Mouse (Mus musculus) heart, embryonic 11.5 days (tissue): Measurements from ENCODE around the gene Dpp10. TPM values are rescaled to one million over a fixed set of nuclear protein-coding genes. Genes with fewer than 3 reads are reported as not detected.

Experiments
- ATAC-seq: fragments of 200-750 bp; cut with Nextera tagmentation; replicated peaks from 2 replicates; pipeline ENCODE4 v1.8.0; 2017; ENCODE audit warnings: moderate library complexity; ENCODE audit not compliant: insufficient number of reproducible peaks, low FRiP score, low TSS enrichment
- H3K27ac ChIP-seq: fragments of 300-500 bp; sonication (generic); 2 replicates; pipeline ENCODE4 v1.5.1; 2014; ENCODE audit warnings: mild to moderate bottlenecking, low read depth, low read length
- H3K27me3 ChIP-seq: fragments of 300-500 bp; sonication (generic); 2 replicates; pipeline ENCODE4 v1.6.1; 2014; ENCODE audit warnings: mild to moderate bottlenecking, low read length, mixed read lengths; ENCODE audit not compliant: control insufficient read depth, insufficient read depth
- H3K36me3 ChIP-seq: fragments of 300-500 bp; sonication (generic); 2 replicates; pipeline ENCODE4 v1.6.1; 2014; ENCODE audit warnings: mild to moderate bottlenecking, low read length, moderate library complexity, mixed read lengths; ENCODE audit not compliant: control insufficient read depth, insufficient read depth
- H3K4me1 ChIP-seq: fragments of 300-500 bp; sonication (generic); 2 replicates; pipeline ENCODE4 v1.6.1; 2014; ENCODE audit warnings: low read length; ENCODE audit not compliant: control insufficient read depth, insufficient read depth
- H3K4me2 ChIP-seq: fragments of 300-500 bp; sonication (generic); 2 replicates; pipeline ENCODE4 v1.6.1; 2014; ENCODE audit warnings: mild to moderate bottlenecking, moderate library complexity
- H3K4me3 ChIP-seq: fragments of 300-500 bp; sonication (generic); 2 replicates; pipeline ENCODE4 v1.5.1; 2014; ENCODE audit warnings: low read depth, low read length
- H3K9ac ChIP-seq: fragments of 300-500 bp; sonication (generic); 2 replicates; pipeline ENCODE4 v1.6.1; 2014; ENCODE audit warnings: mild to moderate bottlenecking, low read depth, low read length, moderate library complexity
- H3K9me3 ChIP-seq: fragments of 300-500 bp; sonication (generic); replicated peaks from 2 replicates; pipeline ENCODE4 v1.6.1; 2016; ENCODE audit warnings: low read length; ENCODE audit not compliant: control insufficient read depth
- WGBS: fragments of 180-500 bp; shearing (Covaris S2); extraction: QIAGEN DNeasy Blood & Tissue Kit; methylation state at CpG from one replicate; pipeline ENCODE4 v1.1.7; 2014; ENCODE audit not compliant: insufficient replicate concordance; 5-methylcytosine and 5-hydroxymethylcytosine counted together
- polyA plus RNA-seq: library from polyadenylated mRNA; unstranded; fragments of >200 nt; fragmentation: Nextera tagmentation; extraction: Ambion mirVana; gene quantifications from 2 replicates; pipeline ENCODE4 v1.2.1, GENCODE M21; 2014

Dpp10 gene
- polyA plus RNA-seq, 1 experiment from 2014 or later, result 0.10 TPM

GRCm38 (mm10) chr1:123887243-123887642 is 158.1 kb downstream of the Dpp10 start:
- Histone ChIP-seq H3K4me2 (no peak overlapping the region), H3K4me3 (no peak overlapping the region), H3K9ac (no peak overlapping the region), H3K27ac (no peak overlapping the region), H3K4me1 (no peaks in the 10 kb centered on the region), H3K27me3 (no peaks in the 10 kb centered on the region), H3K9me3 (no peaks in the 10 kb centered on the region), H3K36me3 (no peaks in the 10 kb centered on the region)
- ATAC-seq, result no peak
- 52% methylated on average over 1 of the region's 1 CpGs for WGBS

GRCm38 (mm10) chr1:123846881-123847280 is 198.5 kb downstream of the Dpp10 start:
- Histone ChIP-seq H3K36me3 (no peaks in the 10 kb centered on the region), H3K9me3 (no peaks in the 10 kb centered on the region), H3K9ac (no peak overlapping the region), H3K4me1 (no peaks in the 10 kb centered on the region), H3K4me3 (no peak overlapping the region), H3K4me2 (no peak overlapping the region), H3K27ac (no peak overlapping the region), H3K27me3 (no peaks in the 10 kb centered on the region)
- WGBS, result 84% methylated on average over 3 of the region's 3 CpGs
- ATAC-seq, result no peak

GRCm38 (mm10) chr1:123801206-123801605 is 244.2 kb downstream of the Dpp10 start:
- WGBS, result 35% methylated on average over 1 of the region's 1 CpGs
- Histone ChIP-seq H3K4me2 (no peak overlapping the region), H3K27me3 (no peaks in the 10 kb centered on the region), H3K27ac (no peak overlapping the region), H3K36me3 (no peaks in the 10 kb centered on the region), H3K9me3 (no peaks in the 10 kb centered on the region), H3K4me1 (no peaks in the 10 kb centered on the region), H3K4me3 (no peak overlapping the region), H3K9ac (no peak overlapping the region)
- ATAC-seq, result no peak

- 83% methylated on average over 2 of the region's 2 CpGs for WGBS
- Histone ChIP-seq H3K27me3 (no peaks in the 10 kb centered on the region), H3K4me3 (no peak overlapping the region), H3K4me2 (no peak overlapping the region), H3K9me3 (no peaks in the 10 kb centered on the region), H3K36me3 (no peaks in the 10 kb centered on the region), H3K27ac (no peak overlapping the region), H3K4me1 (no peaks in the 10 kb centered on the region), H3K9ac (no peak overlapping the region)
- ATAC-seq, result no peak
These were observed 279.8 kb downstream of the Dpp10 start for GRCm38 (mm10) chr1:123765511-123765910.

GRCm38 (mm10) chr1:123762272-123762671 is 283.1 kb downstream of the Dpp10 start:
- no peak for ATAC-seq
- H3K27ac ChIP-seq, result no peak overlapping the region
- no peaks in the 10 kb centered on the region for H3K4me1 ChIP-seq
- WGBS, result 87% methylated on average over 3 of the region's 3 CpGs
- H3K4me2 ChIP-seq, result no peak overlapping the region
- H3K36me3 ChIP-seq, result no peaks in the 10 kb centered on the region
- H3K27me3 ChIP-seq, result no peaks in the 10 kb centered on the region
- H3K4me3 ChIP-seq, result no peak overlapping the region
- H3K9me3 ChIP-seq, result no peaks in the 10 kb centered on the region
- no peak overlapping the region for H3K9ac ChIP-seq

GRCm38 (mm10) chr1:123756055-123756454 is 289.3 kb downstream of the Dpp10 start:
- no peak overlapping the region for H3K27ac ChIP-seq
- no peaks in the 10 kb centered on the region for H3K4me1 ChIP-seq
- no peaks in the 10 kb centered on the region for H3K36me3 ChIP-seq
- no peak for ATAC-seq
- H3K4me2 ChIP-seq, result no peak overlapping the region
- H3K9me3 ChIP-seq, result no peaks in the 10 kb centered on the region
- H3K9ac ChIP-seq, result no peak overlapping the region
- no peaks in the 10 kb centered on the region for H3K27me3 ChIP-seq
- no peak overlapping the region for H3K4me3 ChIP-seq

GRCm38 (mm10) chr1:123707292-123707691 is 338.1 kb downstream of the Dpp10 start:
- no peaks in the 10 kb centered on the region for H3K9me3 ChIP-seq
- H3K4me2 ChIP-seq, result no peak overlapping the region
- no peaks in the 10 kb centered on the region for H3K27me3 ChIP-seq
- 61% methylated on average over 3 of the region's 3 CpGs for WGBS
- H3K9ac ChIP-seq, result no peak overlapping the region
- no peaks in the 10 kb centered on the region for H3K4me1 ChIP-seq
- ATAC-seq, result no peak
- H3K27ac ChIP-seq, result no peak overlapping the region
- H3K36me3 ChIP-seq, result no peaks in the 10 kb centered on the region
- H3K4me3 ChIP-seq, result no peak overlapping the region

GRCm38 (mm10) chr1:123658409-123658808 is 386.9 kb downstream of the Dpp10 start:
- Histone ChIP-seq H3K36me3 (no peaks in the 10 kb centered on the region), H3K4me3 (no peak overlapping the region), H3K27me3 (no peaks in the 10 kb centered on the region), H3K9me3 (no peaks in the 10 kb centered on the region), H3K4me2 (no peak overlapping the region), H3K4me1 (no peaks in the 10 kb centered on the region), H3K9ac (no peak overlapping the region), H3K27ac (no peak overlapping the region)
- ATAC-seq, result no peak
- 77% methylated on average over 2 of the region's 2 CpGs for WGBS

GRCm38 (mm10) chr1:123656607-123657006 is 388.8 kb downstream of the Dpp10 start:
- no peak for ATAC-seq
- 56% methylated on average over 3 of the region's 3 CpGs for WGBS
- Histone ChIP-seq H3K4me1 (no peaks in the 10 kb centered on the region), H3K4me3 (no peak overlapping the region), H3K4me2 (no peak overlapping the region), H3K27me3 (no peaks in the 10 kb centered on the region), H3K36me3 (no peaks in the 10 kb centered on the region), H3K27ac (no peak overlapping the region), H3K9ac (no peak overlapping the region), H3K9me3 (no peaks in the 10 kb centered on the region)
